Mouse (Mus musculus) bone marrow macrophage, adult 2 months (primary cell): ENCODE data around the gene H2al1f.
"Not testable (repeated sequence)": the region's sequence is repeated elsewhere in the genome, so short reads cannot be mapped to it uniquely, and the experiment has no call there.

Experiments used
- CTCF ChIP-seq: IDR thresholded peaks from 2 replicates; pipeline ENCODE4 v1.5.1; 2012; ENCODE audit warnings: low read depth, mild to moderate bottlenecking, low read length, moderate library complexity
- POLR2A ChIP-seq: IDR thresholded peaks from 2 replicates; pipeline ENCODE4 v1.6.1; 2012; ENCODE audit warnings: mild to moderate bottlenecking, low read depth, low read length, borderline replicate concordance

DNA sequence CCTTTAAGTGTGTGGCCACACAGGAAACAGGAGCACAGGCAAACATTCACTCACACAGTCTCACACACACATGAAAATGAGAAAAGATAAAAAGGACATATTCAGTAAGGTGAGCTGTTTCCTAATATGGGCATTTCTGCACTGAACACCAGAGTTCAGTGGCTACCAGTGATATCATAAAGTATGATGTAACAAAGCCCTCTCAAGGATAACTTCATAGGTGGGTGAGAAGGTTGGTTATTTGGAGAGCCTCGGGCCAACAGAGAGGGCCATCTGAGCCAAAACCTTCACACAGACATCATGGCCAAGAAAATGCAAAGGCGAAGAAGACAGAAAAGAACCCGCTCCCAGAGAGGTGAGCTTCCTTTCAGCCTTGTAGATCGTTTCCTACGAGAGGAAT lies 9.4 kb downstream of the H2al1f start, which contains the start of gene H2al1i:
- not testable (repeated sequence) for TF ChIP-seq CTCF, POLR2A
